Mouse (Mus musculus) granulocyte monocyte progenitor cell, adult 5-6 weeks (primary cell): Measurements from ENCODE around the gene Mxi1. TPM values are rescaled to one million over a fixed set of nuclear protein-coding genes. Genes with fewer than 3 reads are reported as not detected.
A peak's percentile ranks its signal among the peaks of the same experiment; 100 is the strongest.
"Not testable (repeated sequence)": the region's sequence is repeated elsewhere in the genome, so short reads cannot be mapped to it uniquely, and the experiment has no call there.

Experiments
- ATAC-seq: replicated peaks from 2 replicates; pipeline ENCODE4 v1.8.0; 2016; ENCODE audit warnings: mild to moderate bottlenecking, moderate TSS enrichment, inconsistent platforms; ENCODE audit not compliant: poor library complexity, severe bottlenecking
- total RNA-seq, 2 experiments: library from RNA; stranded (forward) in 1 of 2; stranded (reverse) in 1 of 2; fragments of 200-712, 200-1000 nt in 1 of 2; fragments of >200 nt in 1 of 2; fragmentation: Nextera tagmentation in 1 of 2; gene quantifications; 2 replicates each; pipeline ENCODE4 v1.2.3; 2014 to 2017

The Mxi1 gene
- total RNA-seq, 2 experiments from 2014 or later, result 28.2 to 54.9 TPM

DNA sequence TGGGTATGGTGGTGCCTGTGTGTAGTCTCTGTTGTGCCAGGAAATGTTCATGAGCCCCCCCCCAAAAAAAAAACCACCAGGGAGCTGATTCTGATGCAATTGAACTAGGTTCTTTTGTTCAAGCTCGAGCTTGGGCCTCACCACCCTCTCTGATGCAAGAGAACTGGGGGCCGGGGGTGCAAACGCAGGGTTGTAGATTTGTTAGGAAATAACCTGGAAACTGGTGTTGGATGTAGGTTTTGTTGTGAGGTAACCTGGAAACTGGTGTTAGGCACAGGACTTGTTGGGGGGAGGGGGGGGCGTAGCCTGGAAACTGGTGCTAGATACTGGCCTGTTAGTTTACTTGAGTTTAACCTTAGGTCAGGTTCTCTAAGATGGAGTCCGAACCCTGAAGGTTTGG lies 81.5 kb downstream of the Mxi1 start:
- peak; percentile 43 for ATAC-seq

DNA sequence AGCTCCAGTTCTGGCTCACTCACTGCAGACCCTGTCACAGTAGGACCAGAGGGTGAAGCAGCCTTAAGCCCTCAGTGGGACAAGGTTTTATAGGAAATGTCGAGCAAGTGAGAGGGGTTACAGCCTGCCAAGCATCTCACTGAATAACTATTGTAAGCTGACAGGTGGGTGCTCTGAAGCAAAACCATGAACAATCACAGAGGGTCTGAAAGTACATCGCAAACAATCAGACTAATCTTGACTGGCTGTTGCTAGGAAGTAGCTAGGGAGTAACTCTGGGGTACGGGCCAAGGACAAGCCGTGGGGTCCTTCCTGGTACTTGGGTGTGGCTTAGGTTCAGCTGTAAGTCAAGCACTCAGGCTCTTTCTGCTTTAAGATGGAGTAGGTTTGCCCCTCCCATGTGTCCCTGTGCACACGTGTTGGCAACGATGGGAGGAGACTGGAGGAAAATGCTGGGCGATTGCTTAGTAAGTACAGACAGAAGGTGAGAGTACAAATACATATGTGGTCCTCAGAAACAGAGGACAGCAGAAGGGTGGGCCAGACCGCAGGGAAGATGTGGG lies 82.5 kb downstream of the Mxi1 start:
- no peak for ATAC-seq

DNA sequence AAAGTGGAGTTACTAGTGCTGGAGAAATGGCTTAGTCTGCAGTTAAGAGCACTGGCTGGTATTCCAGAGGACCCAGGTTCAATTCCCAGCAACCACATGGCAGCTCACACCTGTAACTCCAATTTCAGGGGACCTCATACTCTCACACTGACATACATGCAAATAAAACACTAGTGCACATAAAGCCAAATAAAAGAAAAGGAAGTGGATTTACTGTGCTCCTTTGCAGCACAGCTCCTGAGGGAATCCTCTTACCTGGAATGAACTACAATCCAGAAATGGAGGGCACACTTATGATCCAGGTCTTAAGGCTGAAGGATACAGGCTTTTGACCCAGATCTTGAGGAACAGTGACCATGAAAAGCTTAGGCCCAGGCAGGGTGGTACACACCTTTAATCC lies 83.3 kb downstream of the Mxi1 start:
- ATAC-seq, result no peak

DNA sequence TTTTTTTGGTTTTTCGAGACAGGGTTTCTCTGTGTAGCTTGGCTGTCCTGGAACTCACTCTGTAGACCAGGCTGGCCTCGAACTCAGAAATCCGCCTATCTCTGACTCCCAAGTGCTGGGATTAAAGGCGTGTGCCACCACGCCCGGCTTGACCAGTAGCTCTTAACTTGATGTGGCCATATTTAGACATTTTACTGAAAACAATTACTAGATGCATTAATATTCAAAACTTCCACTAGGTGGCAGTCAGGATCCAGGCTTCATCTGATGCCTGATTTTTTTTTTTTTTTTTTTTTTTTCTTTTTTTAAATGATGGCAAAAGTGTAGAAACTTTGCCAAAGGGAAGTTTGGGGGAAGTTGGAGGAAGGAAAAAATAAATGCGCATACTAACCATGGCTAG lies 84.2 kb downstream of the Mxi1 start:
- 0 out of 2 replicates have a peak, but pooled peaks have one; percentile 3 for ATAC-seq

DNA sequence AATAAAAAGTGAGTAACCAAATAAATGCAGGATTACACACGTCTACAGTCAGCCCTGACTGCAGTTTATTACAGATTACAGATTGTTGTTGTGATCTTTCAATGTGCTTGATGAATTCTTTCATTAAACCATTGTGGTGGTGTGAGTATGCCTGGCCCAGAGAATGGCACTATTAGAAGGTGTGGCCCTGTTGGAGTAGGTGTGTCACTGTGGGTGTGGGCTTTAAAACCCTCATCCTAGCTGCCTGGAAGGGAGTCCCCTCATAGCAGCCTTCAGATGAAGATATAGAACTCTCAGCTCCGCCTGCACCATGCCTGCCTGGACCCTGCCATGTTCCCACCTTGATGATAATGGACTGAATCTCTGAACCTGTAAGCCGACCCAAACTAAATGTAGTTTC lies 84.6 kb downstream of the Mxi1 start:
- ATAC-seq, result not testable (repeated sequence)

DNA sequence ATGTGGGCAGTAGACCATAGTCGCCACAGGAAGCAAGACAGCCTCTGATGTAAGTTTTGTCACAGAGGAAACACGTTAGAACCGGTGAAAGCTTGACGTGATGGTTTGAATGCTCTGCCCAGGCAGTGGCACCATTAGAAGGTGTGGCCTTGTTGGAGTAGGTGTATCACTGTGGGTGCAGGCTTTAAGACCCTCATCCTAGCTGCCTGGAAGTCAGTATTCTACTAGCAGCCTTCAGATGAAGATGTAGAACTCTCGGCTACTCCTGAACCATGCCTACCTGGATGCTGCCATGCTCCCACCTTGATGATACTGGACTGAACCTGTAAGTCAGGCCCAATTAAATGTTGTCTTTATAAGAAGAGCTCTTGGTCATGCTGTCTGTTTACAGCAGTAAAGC lies 85.5 kb downstream of the Mxi1 start:
- ATAC-seq, result not testable (repeated sequence)

DNA sequence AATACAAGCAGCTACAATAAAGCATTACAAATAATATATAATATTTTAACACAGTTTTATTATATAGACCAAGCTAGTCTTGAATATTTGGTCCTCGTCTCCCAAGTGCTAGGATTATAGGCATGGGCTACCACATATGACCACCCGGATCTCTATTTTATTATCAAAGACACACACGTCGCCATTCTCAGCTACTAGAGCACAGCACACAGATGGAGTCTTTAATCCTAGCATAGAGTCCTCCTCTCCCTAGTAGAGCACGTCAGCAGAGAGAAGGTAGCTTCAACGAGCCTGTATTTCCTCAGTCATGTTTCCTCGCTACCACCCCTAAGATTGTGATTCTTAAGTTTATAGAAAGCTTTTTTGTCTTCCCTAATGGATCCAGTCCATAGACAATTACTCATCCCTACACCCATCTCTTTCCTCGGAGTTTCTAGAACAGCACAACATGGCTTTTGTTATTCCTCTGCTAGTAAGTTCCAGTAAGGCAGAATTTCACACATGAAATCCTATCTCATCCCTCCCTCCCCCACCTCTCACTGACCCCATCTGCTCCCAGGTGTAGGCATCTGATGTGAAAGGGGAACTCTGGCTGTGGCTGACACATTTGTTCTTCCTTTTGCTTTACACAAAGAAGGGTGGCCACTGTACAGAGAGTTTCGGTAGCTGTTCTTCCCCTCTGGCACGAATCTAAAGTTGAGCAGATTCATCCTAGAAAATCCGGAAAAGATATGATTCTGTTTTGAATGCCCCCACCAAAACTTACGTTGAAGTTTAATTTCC lies 87.3 kb downstream of the Mxi1 start:
- peak; percentile 57 for ATAC-seq

DNA sequence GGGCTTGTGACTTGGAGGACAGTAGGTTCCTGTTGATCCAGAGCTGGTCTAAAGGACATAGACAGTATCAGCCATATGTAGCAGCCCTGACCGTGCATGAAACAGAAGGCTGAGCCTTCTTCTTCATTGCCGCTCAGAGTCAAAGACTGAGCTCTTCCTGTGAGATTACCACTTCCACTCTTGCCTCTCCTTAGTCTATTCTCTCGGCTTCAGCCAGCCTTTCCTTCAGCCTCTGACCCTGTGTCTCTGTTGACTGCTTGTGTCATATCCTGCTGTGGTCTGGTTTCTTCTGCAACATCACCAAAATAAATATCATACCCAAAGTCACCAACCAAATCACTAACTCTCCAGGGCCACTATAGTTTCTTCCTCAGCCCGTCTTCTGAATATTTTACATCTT lies 88.9 kb downstream of the Mxi1 start:
- peak; percentile 63 for ATAC-seq

DNA sequence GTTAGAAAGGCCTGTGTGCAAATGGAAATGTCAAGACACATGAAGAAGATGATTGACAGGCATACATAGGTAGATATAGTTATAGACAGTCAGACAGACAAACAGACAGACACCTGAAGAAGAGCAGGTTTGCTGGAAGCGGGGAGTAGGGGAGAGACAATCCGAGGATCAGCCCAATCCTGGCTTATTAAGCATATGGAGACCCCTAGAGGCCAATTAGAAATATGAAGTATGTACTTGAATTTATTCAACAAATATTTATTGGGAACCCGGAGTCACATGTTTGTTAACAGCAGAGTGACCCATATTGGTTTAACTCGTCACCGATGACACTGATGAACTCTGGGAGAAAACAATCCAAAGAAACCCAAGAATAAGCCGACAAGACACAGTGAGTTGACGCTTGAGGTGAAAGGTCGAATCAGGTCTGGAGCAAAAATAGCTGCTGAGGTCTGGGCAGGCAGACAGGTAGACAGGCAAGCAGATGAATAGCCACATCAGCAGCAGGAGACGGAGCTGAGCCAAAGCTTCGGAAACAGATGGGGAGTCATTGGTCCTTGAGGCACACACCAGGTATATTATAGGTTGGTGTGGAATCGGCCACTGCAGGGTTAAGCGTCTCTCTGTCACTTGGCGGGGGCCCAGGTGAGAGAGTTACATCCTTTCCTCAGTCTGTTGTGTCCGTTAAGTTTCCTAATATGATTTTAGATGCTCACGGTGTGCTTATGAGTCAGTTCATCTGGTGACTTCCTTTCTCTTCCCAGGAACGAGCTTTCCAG lies 90.2 kb downstream of the Mxi1 start:
- ATAC-seq, result no peak

DNA sequence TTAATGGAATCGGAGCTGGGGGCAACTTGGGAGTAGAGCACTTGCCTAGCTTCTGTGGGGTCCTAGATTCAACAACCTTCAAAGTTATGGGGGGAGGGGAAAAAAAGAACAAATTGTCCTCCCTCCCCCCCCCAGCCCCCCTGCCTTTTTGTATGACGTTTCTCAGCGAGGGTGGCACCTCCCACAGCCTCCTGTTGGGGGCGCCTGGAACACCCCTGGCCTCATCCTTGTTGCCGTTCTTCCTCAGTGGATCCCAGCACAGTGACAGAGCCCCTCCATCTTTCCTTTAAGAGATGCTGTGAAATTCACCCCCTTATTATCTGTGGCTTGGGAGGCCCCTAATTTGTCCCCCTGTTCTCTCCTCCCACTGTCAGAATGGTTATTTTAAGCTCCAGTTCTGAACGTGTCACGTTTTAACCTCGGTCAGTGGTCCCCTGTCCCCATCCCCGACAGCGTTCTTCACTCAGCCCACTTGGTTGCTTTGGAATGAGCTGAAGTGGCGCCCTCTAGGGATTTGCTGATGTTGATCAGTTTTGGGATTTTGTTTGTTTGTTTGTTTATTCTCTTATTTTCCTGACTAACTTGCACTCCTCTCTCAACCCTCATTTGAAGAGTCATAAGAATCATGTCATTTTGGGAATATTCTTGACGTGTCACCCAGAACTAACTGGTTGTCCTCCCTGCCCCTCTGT lies 92.6 kb downstream of the Mxi1 start:
- ATAC-seq, result no peak

DNA sequence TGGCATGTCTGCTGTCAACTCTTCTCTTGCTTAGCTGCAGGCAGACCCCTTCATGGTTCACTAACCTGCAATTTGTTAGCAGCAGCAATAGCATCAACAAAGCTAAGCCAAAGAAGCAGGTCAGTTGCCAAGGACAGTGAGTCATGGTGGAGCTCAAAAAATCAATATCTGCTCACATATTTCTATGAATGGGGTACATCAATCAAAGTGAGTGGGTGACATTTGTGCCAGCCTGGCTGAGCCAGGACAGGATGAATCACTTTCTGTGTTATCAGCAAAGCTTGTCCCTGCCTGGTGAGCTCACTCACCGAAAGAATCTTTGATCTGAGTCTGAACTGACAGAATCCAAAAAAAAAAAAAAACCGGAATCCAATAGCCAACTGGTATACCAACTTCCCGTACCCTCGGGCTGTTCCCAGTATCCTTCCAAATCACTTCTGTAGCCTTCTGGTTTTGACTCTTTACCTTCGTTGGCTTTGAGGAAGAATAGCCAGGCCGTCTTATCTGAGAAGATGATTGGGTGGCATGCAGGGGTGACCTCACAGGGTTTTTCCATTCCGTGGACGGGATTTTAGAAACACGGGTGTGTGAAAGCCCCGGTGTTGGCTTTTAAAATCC lies 94.0 kb downstream of the Mxi1 start:
- no peak for ATAC-seq

DNA sequence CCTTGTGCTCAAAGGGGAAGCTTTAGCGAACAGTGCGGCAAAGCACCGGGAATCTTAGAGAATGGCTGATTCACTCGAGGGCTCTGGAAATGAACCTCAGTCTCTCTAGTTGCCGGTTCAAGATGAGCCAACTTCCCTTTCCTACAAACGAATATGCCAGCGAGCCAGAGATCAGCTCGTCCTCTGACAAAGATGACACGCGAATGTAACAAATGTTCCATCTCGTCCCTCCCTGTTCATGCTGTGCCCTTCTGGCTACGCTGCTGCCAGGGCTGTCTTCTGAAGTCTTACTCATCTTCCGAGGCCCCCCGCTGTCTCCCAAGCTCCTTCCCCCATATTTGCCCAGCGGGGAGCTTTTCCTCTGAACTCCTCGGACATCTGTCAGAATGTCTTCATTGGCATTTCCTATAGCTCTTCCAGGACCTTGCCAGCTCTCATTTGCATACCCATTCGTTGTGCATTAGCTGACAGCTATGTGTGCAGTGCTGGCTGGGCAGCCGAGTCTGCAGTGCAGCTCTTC lies 94.6 kb downstream of the Mxi1 start:
- ATAC-seq, result no peak

DNA sequence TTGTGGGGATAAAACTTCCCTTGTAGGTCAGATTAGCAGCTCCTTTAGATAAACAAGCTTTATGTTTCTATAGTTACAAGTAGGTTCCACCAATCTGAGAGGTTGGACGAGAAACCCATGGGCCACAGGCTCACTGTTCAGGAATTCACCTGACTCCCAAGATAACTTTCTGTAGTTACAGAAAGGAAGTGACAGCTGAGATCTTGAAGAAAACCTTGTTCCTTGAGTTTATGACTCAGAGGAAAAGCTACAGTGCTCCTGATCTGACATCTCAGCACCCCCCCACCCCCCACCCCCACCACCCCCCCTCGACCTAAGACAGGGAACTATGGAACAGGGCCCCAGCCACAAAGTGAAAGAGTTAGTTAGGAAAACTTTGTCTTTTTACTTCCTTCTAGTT lies 95.5 kb downstream of the Mxi1 start:
- 0 out of 2 replicates have a peak, but pooled peaks have one; percentile 31 for ATAC-seq

DNA sequence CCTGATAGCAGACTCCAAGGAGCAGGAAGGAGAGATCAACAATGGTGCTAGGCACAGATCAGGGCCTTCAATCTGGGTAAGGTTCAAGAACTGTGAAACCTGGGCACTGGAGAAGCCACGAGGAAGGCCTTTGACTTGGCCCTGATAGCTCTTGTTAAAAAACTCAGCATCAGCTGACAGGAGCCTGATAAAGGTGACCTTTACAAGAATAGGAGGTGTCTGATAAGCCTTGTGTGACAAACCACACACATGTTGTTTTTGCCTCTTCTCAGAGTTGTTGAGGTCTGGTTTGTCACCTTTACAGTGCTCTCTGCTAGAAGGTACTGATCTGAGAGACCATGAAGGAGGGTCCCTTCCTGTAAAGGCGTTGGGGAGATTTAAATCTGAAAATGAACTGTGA lies 97.0 kb downstream of the Mxi1 start:
- no peak for ATAC-seq

DNA sequence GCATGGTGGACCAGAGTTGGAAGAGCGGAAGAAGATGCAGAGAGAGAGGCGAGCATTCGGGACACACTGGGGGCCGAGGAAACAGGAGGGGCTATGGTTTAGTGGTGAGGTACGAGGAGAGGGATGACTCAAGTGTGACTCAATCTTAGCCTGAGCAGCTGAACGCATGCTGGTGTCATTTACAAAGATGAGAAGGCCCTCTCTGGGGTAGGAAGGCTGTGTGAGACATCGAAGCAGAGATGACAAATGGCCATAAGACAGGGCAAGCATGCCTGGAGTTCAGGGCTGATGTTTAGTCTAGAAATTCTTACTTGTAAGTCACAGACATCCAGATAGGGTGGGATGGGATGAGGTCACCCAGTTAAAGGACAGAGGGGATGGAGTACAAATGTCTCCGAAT lies 98.1 kb downstream of the Mxi1 start:
- ATAC-seq, result no peak

DNA sequence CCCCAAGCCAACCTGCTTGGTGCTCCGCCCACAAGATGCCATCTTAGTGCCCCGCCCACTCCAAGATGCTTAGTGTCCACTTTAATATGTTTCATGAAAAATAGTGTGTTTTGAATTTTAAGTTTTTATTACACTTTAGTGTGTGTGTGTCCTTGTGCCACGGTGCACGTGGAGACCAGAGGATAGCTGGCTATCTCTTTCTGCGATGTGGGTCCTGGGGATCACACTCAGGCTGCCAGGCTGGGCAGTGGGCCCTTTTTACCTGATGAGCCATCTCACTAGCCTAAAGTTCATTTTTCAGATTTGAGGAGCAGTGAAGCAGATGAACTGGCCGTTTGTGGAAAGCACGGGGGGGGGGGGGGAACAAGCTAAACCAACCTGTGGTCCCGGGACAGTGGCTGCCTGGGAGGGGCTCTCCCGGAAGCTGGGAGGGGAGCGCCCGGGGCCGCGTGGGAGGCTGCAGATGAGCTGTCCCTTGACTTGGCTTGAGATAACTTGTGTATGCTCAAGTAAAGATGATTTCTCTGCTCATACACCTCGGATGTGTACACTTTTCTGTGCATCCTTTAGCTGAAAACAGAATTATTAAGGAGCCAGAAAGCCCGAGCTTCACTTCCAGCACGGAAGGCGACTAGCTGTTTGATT lies 99.5 kb downstream of the Mxi1 start:
- ATAC-seq, result no peak

DNA sequence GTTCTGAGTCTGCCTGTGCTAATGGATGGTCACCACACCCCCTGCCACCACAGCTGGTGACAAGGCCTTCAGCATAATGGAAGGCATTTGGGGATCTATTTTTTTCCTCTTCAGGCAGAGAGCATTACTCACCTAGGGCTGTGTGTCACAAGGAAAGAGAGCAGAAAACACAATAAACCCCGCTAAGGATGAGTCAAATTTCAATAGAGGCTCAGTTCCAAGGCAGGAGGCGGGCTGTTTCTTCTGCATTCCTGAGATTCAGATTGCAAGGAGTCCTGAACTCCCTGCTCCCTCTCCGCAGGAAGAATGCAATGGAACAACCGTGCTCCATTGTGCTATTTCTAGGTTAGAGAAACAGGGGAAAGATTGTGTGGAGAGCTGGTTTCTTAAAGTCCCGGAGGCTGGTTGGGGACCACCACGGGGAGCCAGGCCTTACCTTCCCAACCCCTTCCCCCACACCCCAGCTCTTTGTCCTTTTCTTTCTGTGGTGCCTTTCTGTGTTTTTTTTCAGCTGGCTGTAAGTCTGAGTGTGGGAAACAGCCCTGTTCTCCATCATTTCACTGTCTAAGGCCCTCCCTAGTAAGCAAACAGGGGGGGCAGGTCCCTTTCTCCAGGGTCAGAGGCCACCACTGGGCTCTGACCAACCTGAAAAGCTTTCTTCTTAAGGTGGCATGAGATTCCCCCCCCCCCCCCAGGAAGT lies 102.0 kb downstream of the Mxi1 start:
- ATAC-seq, result no peak

DNA sequence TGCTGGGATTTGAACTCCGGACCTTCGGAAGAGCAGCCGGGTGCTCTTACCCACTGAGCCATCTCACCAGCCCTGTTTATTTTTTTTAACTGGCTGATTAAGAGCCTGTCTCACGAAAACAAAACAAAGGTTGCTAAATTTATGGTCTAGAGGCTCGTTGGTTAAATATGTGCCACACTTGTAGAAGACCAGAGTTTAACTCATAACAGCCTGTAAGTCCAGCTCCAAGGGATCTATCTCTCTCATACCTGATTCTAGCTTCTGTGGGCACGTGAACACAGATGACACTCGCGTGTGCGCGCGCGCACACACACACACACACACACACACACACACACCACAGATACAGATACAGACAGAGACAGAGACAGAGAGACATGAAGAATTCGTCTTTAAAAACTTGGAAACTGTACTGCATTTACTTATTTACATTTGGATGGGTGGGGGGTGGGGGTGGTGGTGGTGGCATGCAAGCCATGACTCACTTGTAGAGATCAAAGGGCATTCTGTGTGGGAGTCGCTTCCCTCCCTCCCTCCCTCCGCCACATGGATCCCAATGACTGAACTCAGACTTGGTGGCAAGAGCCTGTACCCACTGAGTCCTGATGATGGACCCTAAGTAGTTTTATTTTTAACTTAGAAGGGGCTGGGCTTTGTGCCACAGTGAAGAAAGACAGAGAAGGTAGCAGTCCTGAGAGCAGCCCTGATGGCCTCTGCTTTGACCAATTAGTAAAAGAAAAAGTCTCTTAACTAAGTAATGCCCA lies 103.5 kb downstream of the Mxi1 start:
- ATAC-seq, result no peak
